Mouse (Mus musculus) layer of hippocampus, adult 9-11 months (tissue): ENCODE results near the gene Mfsd13b.

Experiments
- DNase-seq: peaks from one replicate; pipeline ENCODE4 v3.0.0; 2022

Mfsd13b gene

DNA sequence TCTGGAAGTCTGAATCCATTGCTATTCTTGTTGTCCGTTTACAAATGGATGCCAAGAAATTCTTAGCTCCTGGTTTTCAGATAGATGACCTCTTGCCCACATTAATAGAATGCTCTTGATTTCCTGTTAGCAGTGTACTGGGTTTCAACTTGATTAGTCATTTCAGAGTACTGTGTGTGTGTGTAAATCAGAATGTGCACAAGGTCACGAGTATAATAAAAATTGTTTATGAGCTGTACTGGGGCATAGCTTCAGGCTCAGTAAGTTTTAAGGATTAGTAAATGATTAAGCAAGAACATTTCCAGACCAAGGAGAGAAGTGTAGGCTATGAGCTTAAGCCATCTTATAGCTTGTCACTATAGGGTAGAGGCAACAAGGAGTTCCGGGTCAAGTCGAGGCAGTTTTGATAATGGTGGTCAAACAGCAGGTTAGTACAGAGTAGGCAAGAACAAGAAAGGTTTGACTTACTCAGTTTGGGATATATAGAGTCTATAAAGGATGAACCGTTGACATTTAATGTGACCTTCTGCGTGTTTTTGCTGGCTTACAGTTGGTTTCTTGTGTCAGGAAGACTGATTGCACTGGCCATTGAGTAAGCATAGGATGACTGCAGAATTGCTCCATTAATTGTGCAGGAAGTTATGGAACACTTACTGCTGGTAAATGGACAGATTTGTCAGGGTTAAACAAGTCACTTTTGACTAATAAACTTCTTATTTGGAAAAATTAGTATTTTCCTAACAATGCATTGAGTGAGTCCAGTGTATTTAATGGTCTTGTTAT is 63.6 kb downstream of the Mfsd13b start:
- no peak for DNase-seq

GRCm38 (mm10) chr7:121047624-121048023 is 65.3 kb downstream of the Mfsd13b start:
- no peak for DNase-seq

GRCm38 (mm10) chr7:121053071-121053470 is 70.8 kb downstream of the Mfsd13b start:
- no peak for DNase-seq

- no peak for DNase-seq
These were observed 77.3 kb downstream of the Mfsd13b start for GRCm38 (mm10) chr7:121059477-121060218.

DNA sequence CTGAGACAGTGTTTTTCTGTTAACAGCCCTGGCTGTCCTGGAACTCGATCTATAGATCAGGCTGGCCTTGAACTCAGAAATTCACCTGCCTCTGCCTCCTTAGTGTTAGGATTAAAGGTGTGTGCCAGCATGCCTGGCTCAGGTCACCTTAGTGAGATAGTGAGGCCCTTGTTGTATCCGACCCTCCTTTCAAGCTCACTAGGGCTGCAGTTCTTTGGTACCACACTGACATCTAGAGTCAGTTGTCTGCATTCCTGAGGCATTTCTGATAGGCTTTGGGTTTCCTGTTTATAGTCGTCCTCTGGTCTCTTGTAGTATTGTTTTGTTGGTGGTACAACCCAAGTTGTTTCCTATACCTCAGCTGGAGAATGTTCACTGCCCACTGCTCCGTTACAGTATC is 82.0 kb downstream of the Mfsd13b start:
- DNase-seq: no peak
